Mouse (Mus musculus) lung, adult 2 months (tissue): ENCODE results near the gene Glud1.

Experiments
- CTCF ChIP-seq: fragments of 200-500 bp; IDR thresholded peaks from 2 replicates; pipeline ENCODE4 v1.5.1; 2011; ENCODE audit warnings: mild to moderate bottlenecking, low read length, control low read depth; ENCODE audit not compliant: insufficient read depth
- POLR2A ChIP-seq: fragments of 200-500 bp; IDR thresholded peaks from 2 replicates; pipeline ENCODE4 v1.6.1; 2011; ENCODE audit warnings: low read depth, mild to moderate bottlenecking, control low read depth, low read length, borderline replicate concordance; ENCODE audit errors: extremely low read depth

DNA sequence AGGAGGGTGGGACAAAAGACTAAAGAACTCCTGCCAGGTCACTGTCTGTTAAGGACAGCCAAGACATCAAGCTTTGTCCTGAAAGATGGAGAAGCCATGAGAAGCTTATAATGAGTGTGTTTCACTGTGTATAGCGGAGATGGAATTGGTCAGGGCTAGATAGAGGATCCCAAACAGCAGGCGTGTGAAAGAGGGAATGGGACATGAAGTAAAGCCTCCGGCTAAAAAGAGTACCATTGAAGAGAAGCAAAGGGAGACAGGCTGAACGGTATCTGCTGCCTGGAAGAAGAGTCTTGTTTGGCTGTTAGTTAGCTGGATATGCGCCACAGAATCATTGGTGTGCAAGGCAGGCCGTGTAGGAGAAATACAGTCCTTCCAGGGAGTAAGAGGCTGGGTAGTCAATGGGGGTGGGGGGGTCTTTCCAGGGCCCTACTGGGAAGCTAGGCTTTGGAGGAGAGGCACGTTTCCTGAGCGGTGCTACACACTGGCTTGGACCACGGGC is 20.2 kb downstream of the Glud1 start:
- TF ChIP-seq CTCF (no peak), POLR2A (no peak)
